Mouse (Mus musculus) thymus, adult 2 months (tissue): ENCODE data around the gene Slc2a9.

ENCODE experiments used
- CTCF ChIP-seq: fragments of 200-500 bp; IDR thresholded peaks from 2 replicates; pipeline ENCODE4 v1.5.1; 2012; ENCODE audit warnings: mild to moderate bottlenecking, control low read depth, low read length, moderate library complexity, borderline replicate concordance; ENCODE audit not compliant: control insufficient read depth, poor library complexity, insufficient read depth; ENCODE audit errors: extremely low read depth
- POLR2A ChIP-seq: fragments of 200-500 bp; IDR thresholded peaks from 2 replicates; pipeline ENCODE4 v1.6.1; 2012; ENCODE audit warnings: mild to moderate bottlenecking, low read length, control low read depth, moderate library complexity; ENCODE audit not compliant: control insufficient read depth, poor library complexity, insufficient read depth; ENCODE audit errors: extremely low read depth

- TF ChIP-seq POLR2A (no peak), CTCF (no peak)
These were observed 1.9 kb upstream of the Slc2a9 start for GRCm38 (mm10) chr5:38504747-38505434.
